Mouse (Mus musculus) hindbrain, postnatal 0 days (tissue): ENCODE results near the gene Swsap1. TPM values are rescaled to one million over a fixed set of nuclear protein-coding genes. Genes with fewer than 3 reads are reported as not detected.

Experiments
- ATAC-seq: fragments of 200-750 bp; cut with Nextera tagmentation; 2 replicates; pipeline ENCODE4 v1.8.0; 2017; ENCODE audit warnings: mild to moderate bottlenecking, moderate TSS enrichment, moderate library complexity
- DNase-seq: peaks from one replicate; pipeline ENCODE4 v3.0.0-alpha.2; 2015; ENCODE audit warnings: low spot score
- H3K27ac ChIP-seq: fragments of 300-500 bp; sonication (generic); 2 replicates; pipeline ENCODE4 v1.5.1; 2014; ENCODE audit warnings: mild to moderate bottlenecking
- H3K27me3 ChIP-seq: fragments of 300-500 bp; sonication (generic); 2 replicates; pipeline ENCODE4 v1.6.1; 2014; ENCODE audit warnings: low read length, mixed read lengths; ENCODE audit not compliant: insufficient read depth
- H3K36me3 ChIP-seq: fragments of 300-500 bp; sonication (generic); 2 replicates; pipeline ENCODE4 v1.6.1; 2014; ENCODE audit warnings: low read length, mixed read lengths; ENCODE audit not compliant: insufficient read depth
- H3K4me1 ChIP-seq: fragments of 300-500 bp; sonication (generic); 2 replicates; pipeline ENCODE4 v1.6.1; 2014; ENCODE audit warnings: antibody characterized with exemption, low read length, mixed read lengths; ENCODE audit not compliant: insufficient read depth
- H3K4me2 ChIP-seq: fragments of 300-500 bp; sonication (generic); 2 replicates; pipeline ENCODE4 v1.6.1; 2014; ENCODE audit warnings: low read depth, mild to moderate bottlenecking, low read length, moderate library complexity, mixed read lengths
- H3K4me3 ChIP-seq: fragments of 300-500 bp; sonication (generic); 2 replicates; pipeline ENCODE4 v1.5.1; 2014; ENCODE audit warnings: low read length
- H3K9ac ChIP-seq: fragments of 300-500 bp; sonication (generic); replicated peaks from 2 replicates; pipeline ENCODE4 v1.6.1; 2014; ENCODE audit warnings: mild to moderate bottlenecking, low read length, moderate library complexity, mixed read lengths
- H3K9me3 ChIP-seq: fragments of 300-500 bp; sonication (generic); 2 replicates; pipeline ENCODE4 v1.6.1; 2016; ENCODE audit warnings: low read length, mixed read lengths
- CTCF ChIP-seq: IDR thresholded peaks from 2 replicates; pipeline ENCODE4 v1.5.1; 2016; ENCODE audit warnings: antibody characterized with exemption, control low read depth, low read depth
- WGBS: fragments of 180-500 bp; shearing (Covaris S2); extraction: QIAGEN DNeasy Blood & Tissue Kit; methylation state at CpG from one replicate; pipeline ENCODE4 v1.1.7; 2014; 5-methylcytosine and 5-hydroxymethylcytosine counted together
- polyA plus RNA-seq: library from polyadenylated mRNA; unstranded; fragments of >200 nt; fragmentation: Nextera tagmentation; extraction: Ambion mirVana; gene quantifications from 2 replicates; pipeline ENCODE4 v1.2.1, GENCODE M21; 2015
- total RNA-seq: library from RNA; depleted of rRNA; stranded (reverse); fragments of >200 nt; gene quantifications from 2 replicates; pipeline ENCODE4 v1.2.3, GENCODE M21; 2014

Swsap1 gene
- total and polyA plus RNA-seq, 2 experiments from 2014 or later: 9.0 to 35.8 TPM

- no peak for DNase-seq
- Histone ChIP-seq H3K27me3 (peaks cover 27% of the 10 kb centered on the region), H3K4me1 (peaks cover 16% of the 10 kb centered on the region), H3K9ac (no peak overlapping the region), H3K4me3 (no peak overlapping the region), H3K4me2 (no peak overlapping the region), H3K27ac (no peak overlapping the region), H3K9me3 (no peaks in the 10 kb centered on the region), H3K36me3 (no peaks in the 10 kb centered on the region)
- ATAC-seq: no peak
- TF ChIP-seq CTCF: no peak
- 81% methylated on average over 4 of the region's 4 CpGs for WGBS
Measured at GRCm38 (mm10) chr9:21992227-21992626, 36.7 kb downstream of the Swsap1 start.

- WGBS: 82% methylated on average over 3 of the region's 3 CpGs
- Histone ChIP-seq H3K4me3 (no peak overlapping the region), H3K27ac (no peak overlapping the region), H3K4me1 (no peaks in the 10 kb centered on the region), H3K9ac (no peak overlapping the region), H3K9me3 (no peaks in the 10 kb centered on the region), H3K4me2 (no peak overlapping the region), H3K27me3 (0 out of 2 replicates have a peak, but pooled peaks cover 1% of the 10 kb centered on the region), H3K36me3 (no peaks in the 10 kb centered on the region)
- TF ChIP-seq CTCF: no peak
- no peak for ATAC-seq
- no peak for DNase-seq
Measured at GRCm38 (mm10) chr9:21996178-21996867, 40.8 kb downstream of the Swsap1 start.

DNA sequence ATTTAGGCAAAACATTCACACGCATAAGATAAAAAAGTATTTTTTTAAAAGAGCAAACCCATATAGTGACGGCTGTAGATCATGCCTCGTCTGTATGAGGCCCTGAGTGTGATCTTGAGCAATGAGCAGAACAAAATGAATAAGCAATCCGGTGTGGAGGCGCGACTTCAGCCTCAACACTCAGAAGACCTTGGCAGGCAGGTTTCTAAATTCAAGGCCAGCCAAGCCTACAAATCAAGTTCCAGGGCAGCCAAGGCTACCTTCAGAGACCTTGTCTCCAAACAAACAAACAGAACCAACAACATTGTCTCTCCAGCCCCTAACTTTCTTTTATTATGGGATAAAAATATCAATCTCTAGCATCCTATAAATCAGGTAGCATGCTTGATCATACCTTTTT, 44.7 kb downstream of the Swsap1 start:
- H3K9ac ChIP-seq: no peak overlapping the region
- H3K27ac ChIP-seq: no peak overlapping the region
- DNase-seq (no peak), ATAC-seq (no peak)
- peaks cover 11% of the 10 kb centered on the region for H3K4me1 ChIP-seq
- H3K27me3 ChIP-seq: no peaks in the 10 kb centered on the region
- no peak overlapping the region for H3K4me3 ChIP-seq
- 0 out of 2 replicates have a peak, but pooled peaks cover 6% of the 10 kb centered on the region for H3K36me3 ChIP-seq
- no peaks in the 10 kb centered on the region for H3K9me3 ChIP-seq
- TF ChIP-seq CTCF: no peak
- WGBS: 94% methylated on average over 6 of the region's 6 CpGs
- no peak overlapping the region for H3K4me2 ChIP-seq

GRCm38 (mm10) chr9:22001633-22002032, 46.1 kb downstream of the Swsap1 start:
- Histone ChIP-seq H3K27me3 (no peaks in the 10 kb centered on the region), H3K27ac (peak overlapping the region; percentile 58; the same call in 1 of the 2 replicates), H3K4me3 (no peak overlapping the region), H3K9ac (no peak overlapping the region), H3K4me1 (peaks cover 11% of the 10 kb centered on the region), H3K36me3 (peaks cover 18% of the 10 kb centered on the region), H3K9me3 (no peaks in the 10 kb centered on the region), H3K4me2 (peak overlapping the region; percentile 63)
- DNase-seq (no peak), ATAC-seq (no peak)
- 83% methylated on average over 4 of the region's 4 CpGs for WGBS
- peak; percentile 40 for TF ChIP-seq CTCF

DNA sequence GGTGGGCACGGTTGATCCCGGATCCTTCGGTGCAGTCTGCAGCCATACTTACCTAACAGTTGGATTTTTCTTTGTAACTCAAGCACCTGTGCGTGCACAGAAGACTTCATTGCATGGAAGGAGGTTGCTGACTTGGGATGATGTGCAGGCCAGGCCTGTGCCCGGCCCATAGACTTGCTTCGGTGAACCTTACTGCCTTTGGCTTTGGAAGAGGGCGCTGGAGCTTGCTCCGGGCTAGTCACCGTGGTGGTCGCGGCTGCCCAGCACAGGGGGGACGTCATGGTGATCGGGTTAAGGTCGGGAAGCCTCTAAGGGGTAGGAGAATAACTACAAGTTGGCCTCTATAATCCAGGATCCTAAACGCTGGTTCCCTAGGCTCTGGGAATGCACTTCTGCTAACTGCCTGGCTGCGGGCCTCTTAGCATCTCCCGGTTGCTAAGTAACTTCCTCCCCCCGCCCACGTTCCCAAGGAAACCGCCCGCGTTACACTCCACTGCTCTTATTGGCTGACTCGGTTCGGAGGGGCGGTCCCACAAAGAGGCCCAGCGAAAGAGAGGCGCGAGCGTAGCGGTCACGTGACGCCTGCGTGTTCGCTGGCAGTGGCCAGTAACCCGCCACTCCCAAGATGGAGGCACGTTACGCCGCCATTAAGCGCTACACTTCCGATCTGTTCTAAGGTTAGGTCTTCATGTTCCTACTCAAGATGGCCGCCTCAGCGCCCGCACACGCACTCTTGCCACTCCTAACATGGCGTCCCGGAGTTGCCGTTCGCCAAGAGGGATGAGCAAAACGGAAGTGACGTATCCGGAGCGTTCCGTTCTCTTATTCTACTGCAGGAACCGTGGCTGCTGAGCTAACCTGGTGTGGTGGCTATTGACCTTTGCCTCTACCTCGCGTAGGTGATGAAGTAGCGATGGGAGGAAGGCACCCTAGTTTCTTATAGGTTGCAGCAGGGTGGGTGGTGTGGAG, 46.9 kb downstream of the Swsap1 start, which contains the start of the genes Ccdc151 and Prkcsh:
Gene Ccdc151, minus strand, starts transcription at position 441 of the 969 bp plus-strand sequence.
Gene Prkcsh, plus strand, starts transcription at position 613 of the 969 bp plus-strand sequence.
- peak; percentile 99 for ATAC-seq
- Histone ChIP-seq H3K4me1 (peaks cover 11% of the 10 kb centered on the region), H3K9ac (peak within 1 kb of the TSS; percentile 79), H3K4me3 (peak within 1 kb of the TSS; percentile 71), H3K9me3 (no peaks in the 10 kb centered on the region), H3K4me2 (peak within 1 kb of the TSS; percentile 89), H3K27ac (peak within 1 kb of the TSS; percentile 83), H3K27me3 (no peaks in the 10 kb centered on the region), H3K36me3 (peaks cover 26% of the 10 kb centered on the region)
- DNase-seq: peak; percentile 100
- WGBS: 5% methylated on average over 57 of the region's 57 CpGs
- no peak; the same call in 1 of the 2 replicates for TF ChIP-seq CTCF

DNA sequence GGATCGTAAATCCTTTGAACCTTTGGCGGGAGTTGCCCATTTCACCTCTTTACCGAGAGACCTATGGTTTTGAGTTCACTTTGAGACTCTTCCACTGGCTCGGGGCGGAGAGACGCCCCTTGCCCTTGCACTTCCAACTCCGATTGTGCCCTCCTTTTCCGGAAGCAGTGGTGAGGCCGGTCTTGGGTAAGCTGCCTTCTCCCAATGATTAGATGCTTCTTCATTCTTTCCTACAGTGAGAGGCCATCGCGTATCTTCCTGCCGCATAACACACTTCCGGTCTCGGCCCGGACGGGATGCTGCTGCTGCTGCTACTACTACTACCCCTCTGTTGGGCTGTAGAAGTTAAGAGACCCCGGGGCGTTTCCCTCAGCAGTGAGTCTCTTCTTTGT, 47.6 kb downstream of the Swsap1 start:
- no peaks in the 10 kb centered on the region for H3K27me3 ChIP-seq
- H3K4me2 ChIP-seq: peak overlapping the region; percentile 89
- peak overlapping the region; percentile 83 for H3K27ac ChIP-seq
- peak; percentile 8; the same call in 1 of the 2 replicates for TF ChIP-seq CTCF
- WGBS: under 1% methylated on average over 18 of the region's 18 CpGs
- peak overlapping the region; percentile 79 for H3K9ac ChIP-seq
- H3K4me1 ChIP-seq: peaks cover 11% of the 10 kb centered on the region
- H3K4me3 ChIP-seq: peak overlapping the region; percentile 71
- H3K9me3 ChIP-seq: no peaks in the 10 kb centered on the region
- DNase-seq: peak; percentile 68
- peak; percentile 7; the same call in 1 of the 2 replicates for ATAC-seq
- H3K36me3 ChIP-seq: peaks cover 33% of the 10 kb centered on the region
